Mouse (Mus musculus) liver, embryonic 14.5 days (tissue): ENCODE measurements at regions not wholly inside any gene's neighbourhood (a gene's known extent, or its start where the extent isn't known, plus 50 kb on each side); places are given as distances from the start of the nearest gene placed in this dataset.

Experiments
- ATAC-seq: fragments of 200-750 bp; cut with Nextera tagmentation; 2 replicates; pipeline ENCODE4 v1.8.0; 2017; ENCODE audit warnings: moderate number of reproducible peaks, mild to moderate bottlenecking, moderate library complexity; ENCODE audit not compliant: insufficient read depth
- DNase-seq, 3 experiments: peaks; one replicate each; pipeline ENCODE4 v3.0.0-alpha.2; 2012 to 2013; ENCODE audit warnings: low read depth in 3 of 3, low spot score in 3 of 3
- H3K27ac ChIP-seq: fragments of 300-500 bp; sonication (generic); 2 replicates; pipeline ENCODE4 v1.5.1; 2014; ENCODE audit warnings: moderate library complexity, mild to moderate bottlenecking, control low read depth, inconsistent platforms
- H3K27me3 ChIP-seq: fragments of 300-500 bp; sonication (generic); 2 replicates; pipeline ENCODE4 v1.6.1; 2014; ENCODE audit warnings: mild to moderate bottlenecking, low read length, moderate library complexity; ENCODE audit not compliant: control insufficient read depth, insufficient read depth
- H3K36me3 ChIP-seq: fragments of 300-500 bp; sonication (generic); replicated peaks from 2 replicates; pipeline ENCODE4 v1.6.1; 2014; ENCODE audit warnings: low read depth; ENCODE audit not compliant: control insufficient read depth, insufficient read depth
- H3K4me1 ChIP-seq, 2 experiments: fragments of 200-500 bp in 1 of 2; fragments of 300-500 bp in 1 of 2; sonication (generic) in 1 of 2; replicated peaks; 2 replicates each; pipeline ENCODE4 v1.6.1; 2012 to 2014; ENCODE audit warnings: antibody characterized with exemption in 1 of 2, inconsistent platforms in 1 of 2, low read length in 1 of 2; ENCODE audit not compliant: control insufficient read depth in 2 of 2, insufficient read depth in 2 of 2
- H3K4me2 ChIP-seq: fragments of 300-500 bp; sonication (generic); 2 replicates; pipeline ENCODE4 v1.6.1; 2014; ENCODE audit warnings: low read depth, mild to moderate bottlenecking, control low read depth, moderate library complexity
- H3K4me3 ChIP-seq, 2 experiments: fragments of 200-500 bp in 1 of 2; fragments of 300-500 bp in 1 of 2; sonication (generic) in 1 of 2; 2 replicates each; pipeline ENCODE4 v1.5.1; 2012 to 2014; ENCODE audit warnings: low read depth in 2 of 2, low read length in 2 of 2, mild to moderate bottlenecking in 2 of 2, control low read depth in 1 of 2, inconsistent platforms in 1 of 2, moderate library complexity in 1 of 2; ENCODE audit not compliant: insufficient read depth in 1 of 2
- H3K9ac ChIP-seq: fragments of 300-500 bp; sonication (generic); replicated peaks from 2 replicates; pipeline ENCODE4 v1.6.1; 2014; ENCODE audit warnings: mild to moderate bottlenecking, control low read depth, moderate library complexity
- H3K9me3 ChIP-seq: fragments of 300-500 bp; sonication (generic); 2 replicates; pipeline ENCODE4 v1.6.1; 2016; ENCODE audit warnings: low read length, mixed read lengths; ENCODE audit not compliant: control insufficient read depth
- CTCF ChIP-seq: IDR thresholded peaks from 2 replicates; pipeline ENCODE4 v1.5.1; 2016; ENCODE audit warnings: antibody characterized with exemption, low read depth, control low read depth
- EP300 ChIP-seq: IDR thresholded peaks from 2 replicates; pipeline ENCODE4 v1.6.1; 2016; ENCODE audit warnings: antibody characterized with exemption, low read depth
- WGBS: fragments of 180-500 bp; shearing (Covaris S2); extraction: QIAGEN DNeasy Blood & Tissue Kit; methylation state at CpG from one replicate; pipeline ENCODE4 v1.1.7; 2014; ENCODE audit not compliant: insufficient replicate concordance; 5-methylcytosine and 5-hydroxymethylcytosine counted together

- H3K27me3 ChIP-seq: no peaks in the 10 kb centered on the region
- no peaks in the 10 kb centered on the region for H3K9me3 ChIP-seq
- H3K4me1 ChIP-seq: no peaks in the 10 kb centered on the region
- no peak overlapping the region for H3K4me2 ChIP-seq
- no peak for ATAC-seq
- no peak for DNase-seq
- no peak overlapping the region for H3K9ac ChIP-seq
- 39% methylated on average over 3 of the region's 3 CpGs for WGBS
- no peak for TF ChIP-seq CTCF
- TF ChIP-seq EP300: no peak
- no peaks in the 10 kb centered on the region for H3K36me3 ChIP-seq
- no peak overlapping the region for H3K27ac ChIP-seq
- no peak overlapping the region for H3K4me3 ChIP-seq
Observed at GRCm38 (mm10) chr6:11796361-11796760, 110.9 kb downstream of the Ndufa4 start.

GRCm38 (mm10) chr6:11793366-11793765, 113.9 kb downstream of the Ndufa4 start:
- peak; percentile 80 for TF ChIP-seq CTCF
- no peak for TF ChIP-seq EP300
- ATAC-seq: no peak
- WGBS: 24% methylated on average over 8 of the region's 8 CpGs
- H3K27me3 ChIP-seq: no peaks in the 10 kb centered on the region
- no peak overlapping the region for H3K9ac ChIP-seq
- no peaks in the 10 kb centered on the region for H3K36me3 ChIP-seq
- H3K4me2 ChIP-seq: no peak overlapping the region
- DNase-seq: peak in 1 of 3 experiments; percentile 10
- H3K4me3 ChIP-seq: no peak overlapping the region
- H3K4me1 ChIP-seq: no peaks in the 10 kb centered on the region
- no peak overlapping the region for H3K27ac ChIP-seq
- H3K9me3 ChIP-seq: no peaks in the 10 kb centered on the region

GRCm38 (mm10) chr6:11792186-11792585, 115.1 kb downstream of the Ndufa4 start:
- TF ChIP-seq EP300 (no peak), CTCF (no peak)
- WGBS: 58% methylated on average over 3 of the region's 3 CpGs
- no peaks in the 10 kb centered on the region for H3K4me1 ChIP-seq
- no peak overlapping the region for H3K4me2 ChIP-seq
- no peak overlapping the region for H3K4me3 ChIP-seq
- no peaks in the 10 kb centered on the region for H3K27me3 ChIP-seq
- no peak for DNase-seq
- ATAC-seq: no peak
- no peak overlapping the region for H3K9ac ChIP-seq
- no peaks in the 10 kb centered on the region for H3K36me3 ChIP-seq
- H3K9me3 ChIP-seq: no peaks in the 10 kb centered on the region
- no peak overlapping the region for H3K27ac ChIP-seq

- ATAC-seq: no peak
- Histone ChIP-seq H3K27me3 (no peaks in the 10 kb centered on the region), H3K9ac (no peak overlapping the region), H3K4me2 (no peak overlapping the region), H3K4me1 (no peaks in the 10 kb centered on the region), H3K4me3 (no peak overlapping the region), H3K9me3 (no peaks in the 10 kb centered on the region), H3K36me3 (no peaks in the 10 kb centered on the region), H3K27ac (no peak overlapping the region)
- 49% methylated on average over 3 of the region's 3 CpGs for WGBS
- DNase-seq: no peak
- TF ChIP-seq EP300 (no peak), CTCF (no peak)
Observed at GRCm38 (mm10) chr6:11791056-11791455, 116.2 kb downstream of the Ndufa4 start.

GRCm38 (mm10) chr6:11773992-11774391, 133.3 kb downstream of the Ndufa4 start:
- ATAC-seq (no peak), DNase-seq (peak in 1 of 3 experiments; percentile 1)
- H3K4me2 ChIP-seq: no peak overlapping the region
- no peaks in the 10 kb centered on the region for H3K9me3 ChIP-seq
- TF ChIP-seq CTCF: no peak
- no peak for TF ChIP-seq EP300
- H3K36me3 ChIP-seq: no peaks in the 10 kb centered on the region
- no peaks in the 10 kb centered on the region for H3K27me3 ChIP-seq
- no peak overlapping the region for H3K4me3 ChIP-seq
- H3K9ac ChIP-seq: no peak overlapping the region
- H3K27ac ChIP-seq: no peak overlapping the region
- H3K4me1 ChIP-seq: no peaks in the 10 kb centered on the region
- 49% methylated on average over 3 of the region's 3 CpGs for WGBS

GRCm38 (mm10) chr6:11762912-11763311, 144.4 kb downstream of the Ndufa4 start:
- Histone ChIP-seq H3K9me3 (no peaks in the 10 kb centered on the region), H3K4me3 (no peak overlapping the region), H3K27ac (no peak overlapping the region), H3K9ac (no peak overlapping the region), H3K4me2 (no peak overlapping the region), H3K4me1 (no peaks in the 10 kb centered on the region), H3K36me3 (no peaks in the 10 kb centered on the region), H3K27me3 (no peaks in the 10 kb centered on the region)
- TF ChIP-seq CTCF (no peak), EP300 (no peak)
- ATAC-seq (no peak), DNase-seq (no peak)
